Mouse (Mus musculus) midbrain, postnatal 0 days (tissue): ENCODE measurements around the gene Gm38394. TPM values are rescaled to one million over a fixed set of nuclear protein-coding genes. Genes with fewer than 3 reads are reported as not detected.

Experiments used
- ATAC-seq: fragments of 200-750 bp; cut with Nextera tagmentation; 2 replicates; pipeline ENCODE4 v1.8.0; 2017; ENCODE audit warnings: moderate number of reproducible peaks, mild to moderate bottlenecking, moderate TSS enrichment, moderate library complexity; ENCODE audit not compliant: low FRiP score
- DNase-seq: peaks from one replicate; pipeline ENCODE4 v3.0.0-alpha.2; 2015; ENCODE audit warnings: low spot score
- H3K27ac ChIP-seq: fragments of 300-500 bp; sonication (generic); 2 replicates; pipeline ENCODE4 v1.5.1; 2014; ENCODE audit warnings: low read depth, mild to moderate bottlenecking, low read length, mixed read lengths
- H3K27me3 ChIP-seq: fragments of 300-500 bp; sonication (generic); 2 replicates; pipeline ENCODE4 v1.6.1; 2014; ENCODE audit warnings: low read length, control low read depth, mixed read lengths; ENCODE audit not compliant: insufficient read depth
- H3K36me3 ChIP-seq: fragments of 300-500 bp; sonication (generic); 2 replicates; pipeline ENCODE4 v1.6.1; 2014; ENCODE audit warnings: low read length, control low read depth, mixed read lengths; ENCODE audit not compliant: insufficient read depth
- H3K4me1 ChIP-seq: fragments of 300-500 bp; sonication (generic); 2 replicates; pipeline ENCODE4 v1.6.1; 2014; ENCODE audit warnings: mild to moderate bottlenecking, control low read depth, antibody characterized with exemption, low read length, mixed read lengths; ENCODE audit not compliant: insufficient read depth
- H3K4me2 ChIP-seq: fragments of 300-500 bp; sonication (generic); 2 replicates; pipeline ENCODE4 v1.6.1; 2014; ENCODE audit warnings: low read depth, mild to moderate bottlenecking, low read length, mixed read lengths; ENCODE audit not compliant: poor library complexity, severe bottlenecking
- H3K4me3 ChIP-seq: fragments of 300-500 bp; sonication (generic); 2 replicates; pipeline ENCODE4 v1.5.1; 2014; ENCODE audit warnings: low read depth, mild to moderate bottlenecking, low read length, moderate library complexity
- H3K9ac ChIP-seq: fragments of 300-500 bp; sonication (generic); replicated peaks from 2 replicates; pipeline ENCODE4 v1.6.1; 2014; ENCODE audit warnings: mild to moderate bottlenecking, low read length, moderate library complexity, mixed read lengths; ENCODE audit not compliant: poor library complexity, severe bottlenecking
- H3K9me3 ChIP-seq: fragments of 300-500 bp; sonication (generic); 2 replicates; pipeline ENCODE4 v1.6.1; 2016; ENCODE audit warnings: low read length, control low read depth
- CTCF ChIP-seq: IDR thresholded peaks from 2 replicates; pipeline ENCODE4 v1.5.1; 2016; ENCODE audit warnings: antibody characterized with exemption, mild to moderate bottlenecking
- WGBS: fragments of 180-500 bp; shearing (Covaris S2); extraction: QIAGEN DNeasy Blood & Tissue Kit; methylation state at CpG from one replicate; pipeline ENCODE4 v1.1.7; 2014; 5-methylcytosine and 5-hydroxymethylcytosine counted together
- polyA plus RNA-seq: library from polyadenylated mRNA; unstranded; fragments of >200 nt; fragmentation: Nextera tagmentation; extraction: Ambion mirVana; gene quantifications from 2 replicates; pipeline ENCODE4 v1.2.1, GENCODE M21; 2015
- total RNA-seq: library from RNA; depleted of rRNA; stranded (reverse); fragments of >200 nt; gene quantifications from 2 replicates; pipeline ENCODE4 v1.2.3, GENCODE M21; 2014

Gene Gm38394
- total and polyA plus RNA-seq, 2 experiments from 2014 or later = 1.6 to 6.0 TPM

- DNase-seq = no peak
- H3K36me3 ChIP-seq = peaks cover 69% of the 10 kb centered on the region
- no peak for TF ChIP-seq CTCF
- no peaks in the 10 kb centered on the region for H3K9me3 ChIP-seq
- no peak overlapping the region for H3K9ac ChIP-seq
- H3K4me3 ChIP-seq = no peak overlapping the region
- ATAC-seq = no peak
- H3K4me2 ChIP-seq = no peak overlapping the region
- no peaks in the 10 kb centered on the region for H3K4me1 ChIP-seq
- no peaks in the 10 kb centered on the region for H3K27me3 ChIP-seq
- WGBS = 86% methylated on average over 2 of the region's 2 CpGs
- H3K27ac ChIP-seq = no peak overlapping the region
Observed at GRCm38 (mm10) chr1:133641163-133641562, 20.0 kb downstream of the Gm38394 start.

DNA sequence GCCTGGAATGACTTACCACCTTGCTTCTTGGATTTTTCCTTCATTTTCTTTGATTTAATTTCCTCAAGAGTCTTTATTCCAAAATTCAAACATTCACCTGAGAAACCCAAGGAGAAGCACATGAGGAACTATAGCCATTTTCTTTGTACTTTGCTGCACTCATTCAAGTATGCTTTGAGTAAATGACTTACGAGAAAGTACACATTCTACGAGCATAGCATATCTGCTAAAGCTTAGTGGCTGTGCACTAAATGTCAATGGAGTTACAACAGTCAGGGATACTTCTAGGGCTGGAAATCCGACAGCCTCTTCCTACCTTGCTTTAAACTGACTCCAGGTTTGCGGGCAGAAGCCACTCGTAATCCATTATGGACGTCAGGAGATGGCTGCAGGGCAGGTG is 22.6 kb downstream of the Gm38394 start:
- DNase-seq (no peak), ATAC-seq (no peak)
- Histone ChIP-seq H3K36me3 (peaks cover 65% of the 10 kb centered on the region), H3K9ac (no peak overlapping the region), H3K27me3 (no peaks in the 10 kb centered on the region), H3K4me2 (no peak overlapping the region), H3K9me3 (no peaks in the 10 kb centered on the region), H3K4me3 (no peak overlapping the region), H3K4me1 (no peaks in the 10 kb centered on the region), H3K27ac (no peak overlapping the region)
- TF ChIP-seq CTCF = no peak
- 92% methylated on average over 6 of the region's 6 CpGs for WGBS

DNA sequence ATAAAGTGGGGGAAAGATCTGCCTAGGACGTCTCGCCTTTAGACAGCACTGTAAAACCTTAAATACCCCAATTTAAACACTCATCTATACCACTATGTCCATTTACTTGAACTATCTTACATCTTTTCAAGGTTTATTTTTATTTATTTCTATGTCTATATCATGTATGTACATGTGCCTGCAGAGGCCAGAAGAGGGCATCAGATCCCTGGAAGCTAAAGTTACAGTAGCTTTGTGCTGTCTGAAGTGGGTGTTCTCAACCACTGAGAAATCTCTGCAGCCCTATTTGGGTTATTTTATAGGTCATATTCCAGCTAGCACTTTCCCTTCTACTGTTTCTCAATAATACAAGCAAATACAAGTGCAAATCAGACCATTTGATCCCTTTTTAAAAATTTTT is 28.9 kb downstream of the Gm38394 start:
- ATAC-seq (no peak), DNase-seq (peak; percentile 32)
- Histone ChIP-seq H3K27me3 (no peaks in the 10 kb centered on the region), H3K36me3 (peaks cover 64% of the 10 kb centered on the region), H3K4me2 (no peak overlapping the region), H3K9ac (no peak overlapping the region), H3K4me3 (no peak overlapping the region), H3K27ac (no peak overlapping the region), H3K4me1 (no peaks in the 10 kb centered on the region), H3K9me3 (no peaks in the 10 kb centered on the region)
- WGBS = 95% methylated on average over 2 of the region's 2 CpGs
- TF ChIP-seq CTCF = peak; percentile 67

- no peak for ATAC-seq
- Histone ChIP-seq H3K9ac (no peak overlapping the region), H3K36me3 (peaks cover 62% of the 10 kb centered on the region), H3K27me3 (no peaks in the 10 kb centered on the region), H3K4me1 (no peaks in the 10 kb centered on the region), H3K27ac (no peak overlapping the region), H3K9me3 (no peaks in the 10 kb centered on the region), H3K4me2 (no peak overlapping the region), H3K4me3 (no peak overlapping the region)
- 78% methylated on average over 2 of the region's 2 CpGs for WGBS
- TF ChIP-seq CTCF = no peak
- DNase-seq = no peak
Observed at GRCm38 (mm10) chr1:133625052-133625451, 36.1 kb downstream of the Gm38394 start.

DNA sequence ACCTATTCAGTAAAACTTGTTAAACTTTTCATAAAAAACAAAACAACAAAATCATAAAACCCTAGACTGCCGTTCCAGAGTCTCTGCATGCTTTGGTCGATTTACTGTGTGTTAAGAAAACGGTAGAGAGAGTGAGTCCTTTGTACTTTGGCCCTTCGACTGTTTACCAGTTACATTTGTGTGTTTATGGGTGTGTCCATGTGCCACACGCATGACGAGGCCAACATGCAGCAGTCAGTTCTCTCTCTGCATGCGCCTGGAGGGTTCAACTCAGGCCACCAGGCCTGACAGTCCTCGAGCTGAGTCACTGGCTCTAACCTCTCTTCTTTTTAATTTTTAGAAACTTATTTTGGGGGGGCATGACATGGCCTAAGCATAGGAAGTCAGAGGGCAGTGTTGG is 42.8 kb downstream of the Gm38394 start:
- TF ChIP-seq CTCF = no peak
- H3K27ac ChIP-seq = no peak overlapping the region
- H3K4me3 ChIP-seq = no peak overlapping the region
- no peak for DNase-seq
- H3K27me3 ChIP-seq = no peaks in the 10 kb centered on the region
- H3K9me3 ChIP-seq = no peaks in the 10 kb centered on the region
- no peaks in the 10 kb centered on the region for H3K4me1 ChIP-seq
- no peak overlapping the region for H3K4me2 ChIP-seq
- WGBS = 88% methylated on average over 8 of the region's 8 CpGs
- H3K9ac ChIP-seq = no peak overlapping the region
- H3K36me3 ChIP-seq = peaks cover 27% of the 10 kb centered on the region
- no peak for ATAC-seq

- H3K27ac ChIP-seq = no peak overlapping the region
- 80% methylated on average over 2 of the region's 2 CpGs for WGBS
- H3K4me2 ChIP-seq = no peak overlapping the region
- TF ChIP-seq CTCF = no peak
- no peaks in the 10 kb centered on the region for H3K27me3 ChIP-seq
- DNase-seq (no peak), ATAC-seq (no peak)
- no peaks in the 10 kb centered on the region for H3K9me3 ChIP-seq
- H3K4me3 ChIP-seq = no peak overlapping the region
- no peak overlapping the region for H3K9ac ChIP-seq
- H3K36me3 ChIP-seq = peaks cover 23% of the 10 kb centered on the region
- no peaks in the 10 kb centered on the region for H3K4me1 ChIP-seq
Observed at GRCm38 (mm10) chr1:133617908-133618307, 43.2 kb downstream of the Gm38394 start.
